Mouse (Mus musculus) embryonic facial prominence, embryonic 14.5 days (tissue): ENCODE measurements at regions not wholly inside any gene's neighbourhood (a gene's known extent, or its start where the extent isn't known, plus 50 kb on each side); places are given as distances from the start of the nearest gene placed in this dataset.

Experiments
- ATAC-seq: fragments of 200-750 bp; cut with Nextera tagmentation; 2 replicates; pipeline ENCODE4 v1.8.0; 2017; ENCODE audit warnings: low read depth, moderate number of reproducible peaks, moderate TSS enrichment
- DNase-seq: peaks from one replicate; pipeline ENCODE4 v3.0.0-alpha.2; 2015; ENCODE audit warnings: low spot score
- H3K27ac ChIP-seq: fragments of 300-500 bp; sonication (generic); replicated peaks from 2 replicates; pipeline ENCODE4 v1.5.1; 2014; ENCODE audit warnings: low read depth, mild to moderate bottlenecking, low read length, moderate library complexity
- H3K27me3 ChIP-seq: fragments of 300-500 bp; sonication (generic); replicated peaks from 2 replicates; pipeline ENCODE4 v1.6.1; 2014; ENCODE audit warnings: low read length; ENCODE audit not compliant: control insufficient read depth, insufficient read depth
- H3K36me3 ChIP-seq: fragments of 300-500 bp; sonication (generic); 2 replicates; pipeline ENCODE4 v1.6.1; 2014; ENCODE audit warnings: low read length, mixed read lengths; ENCODE audit not compliant: control insufficient read depth, insufficient read depth
- H3K4me1 ChIP-seq: fragments of 300-500 bp; sonication (generic); 2 replicates; pipeline ENCODE4 v1.6.1; 2014; ENCODE audit warnings: antibody characterized with exemption, low read length; ENCODE audit not compliant: control insufficient read depth, insufficient read depth
- H3K4me2 ChIP-seq: fragments of 300-500 bp; sonication (generic); 2 replicates; pipeline ENCODE4 v1.6.1; 2014; ENCODE audit warnings: low read depth, mild to moderate bottlenecking, low read length, moderate library complexity, mixed read lengths
- H3K4me3 ChIP-seq: fragments of 300-500 bp; sonication (generic); 2 replicates; pipeline ENCODE4 v1.5.1; 2014; ENCODE audit warnings: low read depth, mild to moderate bottlenecking, low read length
- H3K9ac ChIP-seq: fragments of 300-500 bp; sonication (generic); 2 replicates; pipeline ENCODE4 v1.6.1; 2014; ENCODE audit warnings: low read depth, mild to moderate bottlenecking, low read length, moderate library complexity, mixed read lengths
- H3K9me3 ChIP-seq: fragments of 300-500 bp; sonication (generic); 2 replicates; pipeline ENCODE4 v1.6.1; 2016; ENCODE audit warnings: low read length; ENCODE audit not compliant: control insufficient read depth
- WGBS: fragments of 180-500 bp; shearing (Covaris S2); extraction: QIAGEN DNeasy Blood & Tissue Kit; methylation state at CpG from one replicate; pipeline ENCODE4 v1.1.7; 2014; 5-methylcytosine and 5-hydroxymethylcytosine counted together

GRCm38 (mm10) chr3:126491251-126491913 lies 104.7 kb upstream of the Camk2d start:
- ATAC-seq, result peak; percentile 85
- WGBS, result 52% methylated on average over 2 of the region's 2 CpGs

GRCm38 (mm10) chr3:126491914-126492265 lies 104.2 kb upstream of the Camk2d start:
- H3K4me1 ChIP-seq, result no peaks in the 10 kb centered on the region
- 69% methylated on average over 3 of the region's 3 CpGs for WGBS
- peak; percentile 74 for ATAC-seq

More at GRCm38 (mm10) chr3:126491251-126491913, 104.7 kb upstream of the Camk2d start:
- peak; percentile 50 for DNase-seq
- Histone ChIP-seq H3K36me3 (no peaks in the 10 kb centered on the region), H3K9me3 (no peaks in the 10 kb centered on the region), H3K4me3 (no peak overlapping the region), H3K4me2 (no peak overlapping the region), H3K4me1 (no peaks in the 10 kb centered on the region), H3K27me3 (no peaks in the 10 kb centered on the region), H3K27ac (no peak overlapping the region), H3K9ac (no peak overlapping the region)

GRCm38 (mm10) chr3:126498823-126499222 lies 97.3 kb upstream of the Camk2d start:
- Histone ChIP-seq H3K4me2 (no peak overlapping the region), H3K27ac (no peak overlapping the region), H3K27me3 (no peaks in the 10 kb centered on the region), H3K4me3 (no peak overlapping the region), H3K9ac (no peak overlapping the region), H3K4me1 (no peaks in the 10 kb centered on the region), H3K9me3 (no peaks in the 10 kb centered on the region), H3K36me3 (no peaks in the 10 kb centered on the region)
- DNase-seq (peak; percentile 20), ATAC-seq (0 out of 2 replicates have a peak, but pooled peaks have one; percentile 12)
- WGBS, result 34% methylated on average over 2 of the region's 2 CpGs

More at GRCm38 (mm10) chr3:126491914-126492265, 104.2 kb upstream of the Camk2d start:
- Histone ChIP-seq H3K9me3 (no peaks in the 10 kb centered on the region), H3K9ac (no peak overlapping the region), H3K4me2 (no peak overlapping the region), H3K36me3 (no peaks in the 10 kb centered on the region), H3K4me3 (no peak overlapping the region), H3K27ac (no peak overlapping the region), H3K27me3 (no peaks in the 10 kb centered on the region)
- DNase-seq, result no peak

GRCm38 (mm10) chr3:126500247-126500646 lies 95.9 kb upstream of the Camk2d start:
- DNase-seq (no peak), ATAC-seq (no peak)
- Histone ChIP-seq H3K27me3 (no peaks in the 10 kb centered on the region), H3K4me2 (no peak overlapping the region), H3K9ac (no peak overlapping the region), H3K4me1 (no peaks in the 10 kb centered on the region), H3K9me3 (no peaks in the 10 kb centered on the region), H3K27ac (no peak overlapping the region), H3K36me3 (no peaks in the 10 kb centered on the region), H3K4me3 (no peak overlapping the region)
- WGBS, result 52% methylated on average over 2 of the region's 2 CpGs

DNA sequence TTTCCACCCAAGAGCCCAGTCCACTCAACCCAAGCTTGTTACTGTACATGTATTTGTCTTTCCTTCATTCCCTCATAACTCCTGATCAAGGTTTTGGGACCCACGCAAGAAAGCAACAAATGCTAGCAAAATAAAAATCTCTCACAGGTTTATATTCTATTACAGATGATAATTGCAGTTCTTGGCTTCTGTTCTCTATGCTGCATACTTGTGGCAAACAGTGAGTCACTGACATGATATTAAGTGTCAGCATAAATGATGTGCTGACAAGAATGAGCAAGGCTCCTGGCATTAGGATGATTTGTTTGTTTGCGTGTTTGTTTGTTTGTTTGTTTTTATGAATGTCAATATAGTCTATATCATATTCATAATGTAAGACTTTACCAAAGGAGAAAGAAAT lies 94.3 kb upstream of the Camk2d start:
- no peaks in the 10 kb centered on the region for H3K9me3 ChIP-seq
- H3K36me3 ChIP-seq, result no peaks in the 10 kb centered on the region
- no peak overlapping the region for H3K4me3 ChIP-seq
- H3K4me1 ChIP-seq, result no peaks in the 10 kb centered on the region
- H3K27me3 ChIP-seq, result no peaks in the 10 kb centered on the region
- DNase-seq (no peak), ATAC-seq (no peak)
- no peak overlapping the region for H3K4me2 ChIP-seq
- no peak overlapping the region for H3K27ac ChIP-seq
- no peak overlapping the region for H3K9ac ChIP-seq
- WGBS, result 84% methylated on average over 2 of the region's 2 CpGs

DNA sequence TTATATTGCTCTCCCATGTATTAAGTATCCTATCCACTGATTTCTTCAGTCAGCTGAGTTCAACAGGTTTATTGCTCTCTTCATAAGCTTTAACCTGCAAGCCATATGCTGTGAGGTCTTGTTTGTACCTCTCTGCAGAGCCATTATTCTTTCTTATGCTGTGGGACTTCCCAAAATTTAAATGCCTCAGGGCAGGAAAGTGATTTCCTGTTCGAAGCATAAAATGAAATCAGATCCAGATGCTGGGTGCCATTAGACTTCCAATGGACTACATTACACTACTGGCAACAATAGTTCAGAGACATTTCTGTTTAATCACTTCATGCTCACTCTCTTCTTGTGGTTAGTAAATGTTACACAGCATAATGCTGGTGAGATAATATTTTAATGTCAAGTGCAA lies 90.4 kb upstream of the Camk2d start:
- no peaks in the 10 kb centered on the region for H3K36me3 ChIP-seq
- peak; percentile 41 for DNase-seq
- no peak overlapping the region for H3K9ac ChIP-seq
- H3K27ac ChIP-seq, result no peak overlapping the region
- peak; percentile 18; the same call in 1 of the 2 replicates for ATAC-seq
- 0 out of 2 replicates have a peak, but pooled peaks cover 5% of the 10 kb centered on the region for H3K9me3 ChIP-seq
- no peaks in the 10 kb centered on the region for H3K27me3 ChIP-seq
- WGBS, result 6% methylated on average over 1 of the region's 1 CpGs
- H3K4me3 ChIP-seq, result no peak overlapping the region
- H3K4me1 ChIP-seq, result no peaks in the 10 kb centered on the region
- H3K4me2 ChIP-seq, result no peak overlapping the region

DNA sequence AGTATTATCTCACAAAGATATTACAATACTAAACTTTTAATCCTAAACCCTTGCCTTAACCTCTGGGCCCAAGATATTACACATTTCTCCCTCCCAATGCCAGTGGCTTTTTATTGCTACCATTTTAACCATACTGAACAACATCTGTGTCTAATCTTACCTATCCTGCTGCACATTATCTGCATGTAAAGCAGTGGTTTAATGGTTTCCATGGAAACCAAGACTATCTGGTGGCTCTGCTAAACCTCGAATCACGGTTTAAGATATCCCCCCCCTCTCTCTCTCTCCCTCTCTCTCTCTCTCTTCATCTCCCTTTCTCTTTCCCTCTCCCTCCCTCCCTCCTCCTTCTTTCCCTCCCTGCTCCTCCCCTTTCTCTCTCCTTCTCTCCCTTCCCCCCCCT lies 81.3 kb upstream of the Camk2d start:
- WGBS, result 15% methylated on average over 2 of the region's 2 CpGs
- no peak overlapping the region for H3K9ac ChIP-seq
- H3K36me3 ChIP-seq, result no peaks in the 10 kb centered on the region
- H3K27ac ChIP-seq, result no peak overlapping the region
- H3K4me2 ChIP-seq, result no peak overlapping the region
- DNase-seq (peak; percentile 31), ATAC-seq (no peak)
- H3K4me3 ChIP-seq, result no peak overlapping the region
- H3K27me3 ChIP-seq, result no peaks in the 10 kb centered on the region
- H3K9me3 ChIP-seq, result 0 out of 2 replicates have a peak, but pooled peaks cover 5% of the 10 kb centered on the region
- H3K4me1 ChIP-seq, result no peaks in the 10 kb centered on the region; the same call in 1 of the 2 replicates

- Histone ChIP-seq H3K9me3 (no peaks in the 10 kb centered on the region), H3K4me3 (no peak overlapping the region), H3K27ac (no peak overlapping the region), H3K4me2 (no peak overlapping the region), H3K4me1 (no peaks in the 10 kb centered on the region), H3K27me3 (no peaks in the 10 kb centered on the region), H3K9ac (no peak overlapping the region), H3K36me3 (no peaks in the 10 kb centered on the region)
- DNase-seq (peak; percentile 16), ATAC-seq (peak; percentile 65; the same call in 1 of the 2 replicates)
- WGBS, result 42% methylated on average over 7 of the region's 7 CpGs
Measured at GRCm38 (mm10) chr3:126534118-126534820, 61.8 kb upstream of the Camk2d start.

DNA sequence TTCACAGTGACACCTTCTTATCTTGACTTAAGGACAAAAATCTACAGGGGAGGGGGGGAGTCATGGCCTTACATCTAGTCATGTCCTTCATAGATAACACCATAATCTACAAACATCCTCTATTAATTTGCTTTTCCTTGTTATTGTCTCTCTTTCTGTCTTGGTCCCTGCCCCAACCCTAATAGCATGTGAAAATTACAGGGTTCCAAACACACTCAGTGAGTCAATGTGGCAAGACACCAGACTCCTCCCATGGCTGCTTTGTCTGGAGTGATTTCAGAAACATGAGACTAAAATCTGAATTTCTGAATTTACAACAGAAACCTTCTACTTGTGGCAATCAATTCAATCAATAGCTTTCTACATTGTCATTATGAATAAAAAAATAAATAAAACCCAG lies 60.8 kb upstream of the Camk2d start:
- no peak overlapping the region for H3K4me3 ChIP-seq
- no peak overlapping the region for H3K9ac ChIP-seq
- no peaks in the 10 kb centered on the region for H3K9me3 ChIP-seq
- H3K4me1 ChIP-seq, result no peaks in the 10 kb centered on the region
- no peaks in the 10 kb centered on the region for H3K27me3 ChIP-seq
- H3K4me2 ChIP-seq, result no peak overlapping the region
- no peaks in the 10 kb centered on the region for H3K36me3 ChIP-seq
- DNase-seq, result no peak
- no peak for ATAC-seq
- no peak overlapping the region for H3K27ac ChIP-seq
